Mouse (Mus musculus): ENCODE measurements around the gene Dscaml1. TPM values are rescaled to one million over a fixed set of nuclear protein-coding genes. Genes with fewer than 3 reads are reported as not detected.
"Not testable (repeated sequence)": the region's sequence is repeated elsewhere in the genome, so short reads cannot be mapped to it uniquely, and the experiment has no call there.

Dscaml1 gene
- total RNA-seq, 1 experiment: 1.3 TPM

DNA sequence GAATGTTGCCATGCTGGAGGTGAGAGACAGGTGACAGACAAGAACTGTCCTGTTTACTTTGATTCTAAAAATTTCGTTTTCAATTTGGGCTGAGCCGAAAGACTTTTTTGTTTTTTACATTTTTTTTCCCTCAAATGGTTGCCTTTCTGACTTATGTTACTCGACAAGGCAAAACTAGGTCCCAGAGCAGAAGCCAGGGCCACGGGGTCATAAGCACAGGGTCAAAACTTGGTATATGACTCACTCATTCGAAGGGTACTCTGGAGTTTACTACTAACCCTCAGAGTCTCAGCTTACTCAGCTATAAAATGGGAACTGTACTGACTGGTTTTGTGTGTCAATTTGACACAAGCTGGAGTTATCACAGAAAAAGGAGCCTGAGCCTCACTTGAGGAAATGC lies 343.2 kb downstream of the Dscaml1 start:
- no peak for DNase-seq (ENCODE audit: low read depth, low spot score)
- Histone ChIP-seq H3K9me3 (ENCODE audit: control insufficient read depth, insufficient read depth, low read depth, low read length) (no peaks in the 10 kb centered on the region), H3K27ac (ENCODE audit: insufficient read depth, low read depth, low read length, poor library complexity, severe bottlenecking) (no peak overlapping the region), H3K36me3 (ENCODE audit: control insufficient read depth, insufficient read depth, low read length, poor library complexity, severe bottlenecking) (peaks cover 11% of the 10 kb centered on the region), H3K4me1 (ENCODE audit: control insufficient read depth in 2 of 2, insufficient read depth in 2 of 2, low read length in 2 of 2, poor library complexity in 1 of 2) (peaks cover 0 to 7% of the 10 kb centered on the region in 2 experiments; a peak in 2 of 4 replicates), H3K9ac (ENCODE audit: insufficient read depth, low read depth, low read length, poor library complexity, severe bottlenecking) (no peak overlapping the region), H3K4me3 (ENCODE audit: insufficient read depth in 1 of 2, low read depth in 1 of 2, low read length in 2 of 2, poor library complexity in 1 of 2, severe bottlenecking in 1 of 2) (no peak overlapping the region)
- no peak for TF ChIP-seq ZC3H11A (IDR thresholded peaks at IDR 0.05; ENCODE audit: borderline replicate concordance, low read depth, low read length)
- no peak for TF ChIP-seq HCFC1 (IDR thresholded peaks at IDR 0.05; ENCODE audit: borderline replicate concordance, insufficient read depth, low read length)
- in situ Hi-C loops (cut with MboI; ENCODE audit: low sequenced_read_pairs in 2 of 2, unreplicated experiment in 2 of 2): no loop called here

DNA sequence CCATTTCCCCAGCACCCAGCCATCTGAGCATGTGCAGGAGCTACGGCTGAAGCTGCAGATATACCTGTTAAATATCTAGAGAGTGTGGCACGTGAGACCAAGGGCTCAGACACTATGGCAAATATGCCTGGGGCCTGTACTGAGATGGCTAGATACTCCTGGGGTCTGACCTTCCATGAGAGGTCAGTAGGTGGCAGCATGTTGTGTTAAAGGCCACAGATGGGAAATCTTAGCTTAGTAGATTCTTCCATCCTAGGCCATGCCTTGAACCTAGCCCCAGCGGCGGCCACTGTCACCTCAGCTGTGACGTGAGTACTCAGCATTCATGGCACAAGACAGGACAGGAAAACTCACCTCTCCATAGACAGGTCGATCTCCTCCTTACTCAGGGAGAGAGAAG lies 347.7 kb downstream of the Dscaml1 start:
- Histone ChIP-seq H3K9ac (ENCODE audit: insufficient read depth, low read depth, low read length, poor library complexity, severe bottlenecking) (no peak overlapping the region), H3K36me3 (ENCODE audit: control insufficient read depth, insufficient read depth, low read length, poor library complexity, severe bottlenecking) (peaks cover 27% of the 10 kb centered on the region), H3K4me3 (ENCODE audit: insufficient read depth in 1 of 2, low read depth in 1 of 2, low read length in 2 of 2, poor library complexity in 1 of 2, severe bottlenecking in 1 of 2) (no peak overlapping the region), H3K27ac (ENCODE audit: insufficient read depth, low read depth, low read length, poor library complexity, severe bottlenecking) (no peak overlapping the region), H3K9me3 (ENCODE audit: control insufficient read depth, insufficient read depth, low read depth, low read length) (no peaks in the 10 kb centered on the region), H3K4me1 (ENCODE audit: control insufficient read depth in 2 of 2, insufficient read depth in 2 of 2, low read length in 2 of 2, poor library complexity in 1 of 2) (peaks cover 2 to 6% of the 10 kb centered on the region in 2 experiments; a peak in 1 of 4 replicates)
- no peak for DNase-seq (ENCODE audit: low read depth, low spot score)
- in situ Hi-C loops (cut with MboI; ENCODE audit: low sequenced_read_pairs in 2 of 2, unreplicated experiment in 2 of 2): no loop called here
- TF ChIP-seq MAFK (IDR thresholded peaks at IDR 0.05; ENCODE audit: insufficient read depth, low read depth, low read length) (no peak), CHD2 (IDR thresholded peaks at IDR 0.05; ENCODE audit: low read depth, low read length) (no peak), HCFC1 (IDR thresholded peaks at IDR 0.05; ENCODE audit: borderline replicate concordance, insufficient read depth, low read length) (no peak)

DNA sequence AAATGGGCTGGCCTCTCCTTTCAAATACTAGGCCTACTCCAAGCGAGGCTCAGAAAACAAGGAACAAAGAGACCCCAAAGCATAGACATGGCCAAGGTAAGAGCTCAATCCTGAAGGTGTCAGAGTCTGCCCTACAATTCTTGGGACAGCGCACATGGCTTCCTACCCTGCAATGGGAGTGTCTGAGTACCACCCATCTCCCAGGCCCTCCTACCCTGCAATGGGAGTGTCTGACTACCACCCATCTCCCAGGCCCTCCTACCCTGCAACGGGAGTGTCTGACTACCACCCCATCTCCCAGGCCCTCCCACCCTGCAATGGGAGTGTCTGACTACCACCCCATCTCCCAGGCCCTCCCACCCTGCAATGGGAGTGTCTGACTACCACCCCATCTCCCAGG lies 349.7 kb downstream of the Dscaml1 start:
- H3K9ac ChIP-seq (ENCODE audit: insufficient read depth, low read depth, low read length, poor library complexity, severe bottlenecking); H3K27ac ChIP-seq (ENCODE audit: insufficient read depth, low read depth, low read length, poor library complexity, severe bottlenecking); in situ Hi-C loops (cut with MboI; ENCODE audit: low sequenced_read_pairs in 2 of 2, unreplicated experiment in 2 of 2); H3K9me3 ChIP-seq (ENCODE audit: control insufficient read depth, insufficient read depth, low read depth, low read length); H3K4me3 ChIP-seq (ENCODE audit: insufficient read depth in 1 of 2, low read depth in 1 of 2, low read length in 2 of 2, poor library complexity in 1 of 2, severe bottlenecking in 1 of 2); H3K4me1 ChIP-seq (ENCODE audit: control insufficient read depth in 2 of 2, insufficient read depth in 2 of 2, low read length in 2 of 2, poor library complexity in 1 of 2): not testable (repeated sequence)
- peaks cover 26% of the 10 kb centered on the region for H3K36me3 ChIP-seq (ENCODE audit: control insufficient read depth, insufficient read depth, low read length, poor library complexity, severe bottlenecking)
- peak; percentile 53 for DNase-seq (ENCODE audit: low read depth, low spot score)

DNA sequence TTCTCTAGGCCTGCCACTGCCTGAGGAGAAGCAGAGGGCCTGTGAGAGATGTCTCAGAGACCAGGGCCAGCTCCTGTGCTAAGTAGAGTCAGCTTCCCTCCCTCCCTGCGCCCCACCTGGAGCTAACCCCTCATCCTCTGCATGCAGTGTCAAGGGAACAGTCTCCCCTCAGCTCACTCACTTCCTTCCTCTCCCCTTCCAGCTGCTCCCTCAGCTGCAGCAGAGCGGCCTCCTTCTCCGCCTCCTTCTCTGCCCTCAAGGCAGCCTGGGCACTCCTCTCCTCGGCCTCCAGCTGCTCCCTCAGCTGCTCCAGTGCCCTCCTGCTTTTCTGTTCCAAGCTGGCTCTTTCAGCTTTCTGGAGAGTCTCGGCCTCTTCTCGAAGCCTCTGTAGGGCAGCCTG lies 352.8 kb downstream of the Dscaml1 start:
- Histone ChIP-seq H3K9me3 (ENCODE audit: control insufficient read depth, insufficient read depth, low read depth, low read length) (no peaks in the 10 kb centered on the region), H3K9ac (ENCODE audit: insufficient read depth, low read depth, low read length, poor library complexity, severe bottlenecking) (no peak overlapping the region), H3K4me3 (ENCODE audit: insufficient read depth in 1 of 2, low read depth in 1 of 2, low read length in 2 of 2, poor library complexity in 1 of 2, severe bottlenecking in 1 of 2) (no peak overlapping the region), H3K36me3 (ENCODE audit: control insufficient read depth, insufficient read depth, low read length, poor library complexity, severe bottlenecking) (peaks cover 21% of the 10 kb centered on the region), H3K4me1 (ENCODE audit: control insufficient read depth in 2 of 2, insufficient read depth in 2 of 2, low read length in 2 of 2, poor library complexity in 1 of 2) (peaks cover 2 to 6% of the 10 kb centered on the region in 2 experiments; a peak in 1 of 4 replicates), H3K27ac (ENCODE audit: insufficient read depth, low read depth, low read length, poor library complexity, severe bottlenecking) (no peak overlapping the region)
- in situ Hi-C loops (cut with MboI; ENCODE audit: low sequenced_read_pairs in 2 of 2, unreplicated experiment in 2 of 2): no loop called here
- DNase-seq (ENCODE audit: low read depth, low spot score): no peak
- no peak for TF ChIP-seq ZNF384 (IDR thresholded peaks at IDR 0.05; ENCODE audit: low read depth, low read length)

DNA sequence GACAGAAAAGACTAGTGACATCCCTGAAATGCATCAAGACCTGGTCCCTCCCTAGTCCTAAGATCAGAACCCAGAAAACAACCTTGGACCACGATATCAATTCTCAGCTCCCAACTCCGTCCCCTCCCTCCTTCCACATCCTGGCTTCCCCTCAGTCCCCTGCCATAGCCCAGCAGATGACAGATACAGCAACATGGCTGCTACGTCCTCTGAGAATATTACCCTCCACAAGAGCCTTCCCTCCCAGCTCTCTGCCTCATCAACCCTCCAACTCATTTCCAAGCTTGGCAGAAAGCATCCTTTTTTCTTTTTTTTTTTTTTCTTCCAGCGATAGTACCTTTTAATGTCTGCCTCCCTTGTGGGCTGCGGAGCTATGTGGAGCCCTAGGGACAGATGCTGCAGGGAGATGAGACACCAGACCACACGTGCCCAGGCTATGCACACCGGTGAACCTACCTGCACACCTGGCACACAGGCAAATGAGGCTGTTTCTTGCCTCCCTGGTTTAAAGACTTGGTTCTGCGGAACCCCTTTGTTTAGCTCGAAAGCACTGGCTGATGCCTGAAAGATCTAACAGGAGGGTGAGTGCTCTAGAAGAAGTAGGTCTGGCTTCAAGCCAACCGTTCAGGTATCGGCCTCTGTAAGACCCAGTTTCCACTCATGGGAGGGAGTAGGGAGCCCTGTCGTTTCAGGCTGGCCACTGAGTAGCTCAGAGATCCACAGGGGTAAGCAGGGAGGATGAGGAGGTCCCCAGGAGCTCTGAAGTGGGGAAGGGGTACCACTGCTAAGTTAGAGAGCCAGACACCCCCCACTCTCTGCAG lies 357.0 kb downstream of the Dscaml1 start:
- H3K27ac ChIP-seq (ENCODE audit: insufficient read depth, low read depth, low read length, poor library complexity, severe bottlenecking): no peak overlapping the region
- peaks cover 7% of the 10 kb centered on the region; the same call in 1 of the 2 replicates for H3K36me3 ChIP-seq (ENCODE audit: control insufficient read depth, insufficient read depth, low read length, poor library complexity, severe bottlenecking)
- H3K9me3 ChIP-seq (ENCODE audit: control insufficient read depth, insufficient read depth, low read depth, low read length): no peaks in the 10 kb centered on the region
- no peaks in the 10 kb centered on the region for H3K4me1 ChIP-seq (ENCODE audit: control insufficient read depth in 2 of 2, insufficient read depth in 2 of 2, low read length in 2 of 2, poor library complexity in 1 of 2)
- H3K4me3 ChIP-seq (ENCODE audit: insufficient read depth in 1 of 2, low read depth in 1 of 2, low read length in 2 of 2, poor library complexity in 1 of 2, severe bottlenecking in 1 of 2): no peak overlapping the region
- TF ChIP-seq HCFC1 (IDR thresholded peaks at IDR 0.05; ENCODE audit: borderline replicate concordance, insufficient read depth, low read length) (no peak), MAFK (IDR thresholded peaks at IDR 0.05; ENCODE audit: insufficient read depth, low read depth, low read length) (no peak)
- no peak overlapping the region for H3K9ac ChIP-seq (ENCODE audit: insufficient read depth, low read depth, low read length, poor library complexity, severe bottlenecking)
- in situ Hi-C loops (cut with MboI; ENCODE audit: low sequenced_read_pairs in 2 of 2, unreplicated experiment in 2 of 2): no loop called here
- DNase-seq (ENCODE audit: low read depth, low spot score): no peak

Measured in ES-E14 (cell line).